Mouse (Mus musculus) gastrocnemius, postnatal 10 days (tissue): ENCODE measurements at regions not wholly inside any gene's neighbourhood (a gene's known extent, or its start where the extent isn't known, plus 50 kb on each side); places are given as distances from the start of the nearest gene placed in this dataset.

Experiments
- DNase-seq: peaks from one replicate; pipeline ENCODE4 v3.0.0; 2021; ENCODE audit warnings: mixed read lengths

GRCm38 (mm10) chrX:13014051-13014450 is 57.2 kb upstream of the Usp9x start:
- DNase-seq = no peak

GRCm38 (mm10) chrX:13013086-13013485 is 58.2 kb upstream of the Usp9x start:
- DNase-seq = no peak

DNA sequence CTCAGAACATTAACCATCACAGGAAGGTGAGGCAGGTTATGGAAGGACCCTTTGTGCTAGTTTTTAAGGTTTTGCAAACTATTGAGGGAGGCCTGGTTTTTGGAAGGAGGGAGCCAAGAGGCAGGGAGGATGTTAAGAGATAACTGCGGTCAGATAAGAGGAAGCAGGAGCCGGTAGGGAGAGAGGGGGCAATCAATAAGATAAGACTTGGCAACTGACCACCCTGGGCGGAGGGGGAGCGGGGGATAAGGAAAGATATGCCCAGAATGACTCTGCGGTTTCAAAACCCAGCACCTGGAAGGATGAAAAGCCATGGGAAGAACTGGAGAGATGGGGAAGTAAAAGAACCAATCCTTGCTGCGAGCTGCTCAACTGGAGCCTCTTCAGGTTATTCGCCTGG is 80.5 kb upstream of the Usp9x start:
- no peak for DNase-seq

GRCm38 (mm10) chrX:12977676-12978075 is 93.6 kb upstream of the Usp9x start:
- no peak for DNase-seq

DNA sequence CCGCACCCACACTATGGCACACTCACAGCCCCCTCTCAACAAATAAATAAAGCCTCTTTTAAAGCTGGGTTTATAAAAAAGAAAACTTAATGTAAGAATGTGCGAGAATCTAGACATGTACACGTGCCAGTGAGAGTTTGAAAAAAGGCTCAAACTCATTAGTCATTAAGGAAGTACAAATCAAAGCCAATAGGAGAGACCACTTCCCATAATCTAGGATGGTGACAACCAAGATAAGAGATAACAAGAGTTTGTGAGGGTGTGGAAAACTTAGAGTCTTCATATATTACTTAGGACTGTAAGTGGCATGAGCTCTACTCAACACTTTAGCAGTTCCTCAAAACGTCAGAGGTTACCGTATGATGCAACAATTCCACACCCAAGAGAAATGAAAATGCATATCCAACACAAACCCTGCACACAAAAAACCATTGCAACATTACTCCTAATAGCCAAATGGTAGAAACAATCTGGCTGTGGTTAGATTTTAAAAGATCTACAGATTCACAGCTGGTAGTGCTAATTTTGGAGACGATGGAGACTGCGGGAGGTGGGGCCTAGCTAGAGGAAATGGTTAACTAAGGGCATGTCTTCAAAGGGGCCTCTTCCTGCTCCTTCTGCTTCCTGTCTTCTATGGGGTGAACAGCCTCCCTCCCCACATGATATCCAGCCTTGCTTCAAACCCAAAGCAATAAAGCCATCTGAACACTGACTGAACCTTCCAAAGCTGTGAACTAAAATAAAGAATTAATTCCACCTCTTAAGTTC is 102.1 kb upstream of the Usp9x start:
- no peak for DNase-seq

GRCm38 (mm10) chrX:12959467-12960314 is 111.6 kb upstream of the Usp9x start:
- no peak for DNase-seq

DNA sequence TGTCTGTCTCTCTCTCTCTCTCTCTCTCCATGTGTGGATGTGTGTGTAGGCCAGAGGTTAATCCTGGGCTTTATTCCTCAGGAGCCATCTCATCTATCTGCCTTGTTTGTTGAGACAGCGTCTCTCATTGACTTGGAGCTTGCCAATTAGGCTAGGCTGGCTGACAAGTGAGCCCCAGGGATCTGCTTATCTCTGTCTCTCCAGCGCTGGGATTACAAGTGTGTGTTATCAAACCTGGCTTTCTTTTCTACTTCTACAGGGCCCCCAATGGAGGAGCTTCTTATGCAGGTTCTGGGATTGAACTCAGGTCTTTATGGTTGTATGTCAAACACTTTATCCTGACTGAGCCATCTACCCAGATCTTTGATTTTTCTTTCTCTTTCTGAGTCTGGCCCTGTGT is 112.4 kb upstream of the Usp9x start:
- DNase-seq = no peak

- DNase-seq = peak; percentile 46
These were observed 120.2 kb upstream of the Usp9x start for GRCm38 (mm10) chrX:12950928-12951660.

DNA sequence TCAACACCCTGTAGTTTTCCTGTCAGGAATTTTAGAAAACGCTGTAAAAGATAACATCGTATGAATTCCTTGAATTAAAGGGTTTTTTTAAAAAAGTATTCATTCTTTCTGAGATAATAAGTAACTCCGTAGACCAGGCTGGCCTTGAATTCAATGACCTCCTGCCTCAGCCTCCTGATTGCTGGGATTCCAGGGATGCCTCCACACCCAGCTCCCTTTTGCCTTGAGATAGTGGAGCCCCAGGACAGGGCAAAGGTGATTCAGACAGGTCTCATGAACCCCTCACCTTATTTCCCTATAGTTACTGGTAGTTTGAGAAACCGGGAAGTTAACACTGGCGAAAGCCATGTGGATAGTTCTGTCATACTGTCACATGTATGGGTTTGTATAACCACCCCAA is 128.8 kb upstream of the Usp9x start:
- DNase-seq = no peak

- peak; percentile 35 for DNase-seq
These were observed 134.7 kb upstream of the Usp9x start for GRCm38 (mm10) chrX:12936406-12937172.

- no peak for DNase-seq
These were observed 137.9 kb upstream of the Usp9x start for GRCm38 (mm10) chrX:12933294-12933807.

DNA sequence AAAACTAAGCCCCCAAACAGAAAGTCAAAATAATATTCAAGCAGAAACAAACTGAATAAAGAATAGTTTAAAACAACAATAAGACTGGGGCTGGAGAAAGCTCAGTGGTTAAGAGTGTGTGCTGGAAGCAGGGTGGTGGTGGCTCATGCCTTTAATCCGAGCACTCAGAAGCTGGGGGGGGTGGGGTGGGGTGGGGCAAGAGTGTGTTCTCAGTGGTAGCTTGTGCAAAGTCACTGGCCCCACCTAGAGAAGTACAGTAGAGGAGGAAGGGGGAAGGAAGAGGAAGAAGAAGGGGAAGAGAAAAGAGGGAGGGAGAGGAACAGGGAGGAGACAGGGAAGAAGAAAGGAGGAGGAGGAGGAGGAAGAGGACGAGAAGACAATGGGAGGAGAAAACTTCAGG is 141.1 kb upstream of the Usp9x start:
- DNase-seq = no peak

DNA sequence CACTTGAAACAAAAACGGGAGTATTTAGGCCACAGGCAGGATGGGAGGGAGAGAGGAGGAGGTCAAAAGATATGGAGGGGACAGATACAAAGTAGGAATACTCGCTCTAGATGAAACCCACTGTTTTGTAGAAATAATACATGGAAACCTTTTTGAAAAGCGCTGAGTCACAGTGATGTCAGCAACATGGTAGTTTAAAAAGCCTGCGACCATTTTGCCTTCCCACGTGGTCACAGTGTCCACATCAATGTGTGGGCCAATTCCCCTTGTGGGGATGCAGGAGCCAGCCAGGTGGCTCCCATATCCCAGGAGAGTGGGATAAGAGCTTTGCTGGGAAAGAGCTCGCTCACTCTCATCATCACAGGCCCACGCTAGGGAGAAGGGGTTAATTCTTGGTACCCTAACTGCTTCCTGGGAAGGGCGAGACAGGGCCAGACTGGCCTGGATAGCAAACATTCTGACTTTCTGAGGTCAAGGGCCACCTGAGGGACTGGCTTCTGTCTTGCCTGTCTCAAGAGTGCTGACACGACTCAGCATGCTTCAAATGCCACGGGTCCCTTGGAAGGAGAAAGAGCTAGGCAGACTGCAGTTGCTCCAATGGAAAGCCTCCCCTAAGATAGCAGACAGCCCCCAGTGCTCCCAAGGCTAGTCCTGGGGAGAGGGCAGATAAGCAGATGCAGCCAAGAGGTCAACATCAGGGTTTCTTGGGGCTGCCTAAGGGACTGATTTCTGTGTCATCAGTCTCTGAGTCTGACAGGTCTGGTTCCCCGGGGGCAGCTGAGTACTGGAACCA is 143.3 kb upstream of the Usp9x start:
- DNase-seq = no peak

DNA sequence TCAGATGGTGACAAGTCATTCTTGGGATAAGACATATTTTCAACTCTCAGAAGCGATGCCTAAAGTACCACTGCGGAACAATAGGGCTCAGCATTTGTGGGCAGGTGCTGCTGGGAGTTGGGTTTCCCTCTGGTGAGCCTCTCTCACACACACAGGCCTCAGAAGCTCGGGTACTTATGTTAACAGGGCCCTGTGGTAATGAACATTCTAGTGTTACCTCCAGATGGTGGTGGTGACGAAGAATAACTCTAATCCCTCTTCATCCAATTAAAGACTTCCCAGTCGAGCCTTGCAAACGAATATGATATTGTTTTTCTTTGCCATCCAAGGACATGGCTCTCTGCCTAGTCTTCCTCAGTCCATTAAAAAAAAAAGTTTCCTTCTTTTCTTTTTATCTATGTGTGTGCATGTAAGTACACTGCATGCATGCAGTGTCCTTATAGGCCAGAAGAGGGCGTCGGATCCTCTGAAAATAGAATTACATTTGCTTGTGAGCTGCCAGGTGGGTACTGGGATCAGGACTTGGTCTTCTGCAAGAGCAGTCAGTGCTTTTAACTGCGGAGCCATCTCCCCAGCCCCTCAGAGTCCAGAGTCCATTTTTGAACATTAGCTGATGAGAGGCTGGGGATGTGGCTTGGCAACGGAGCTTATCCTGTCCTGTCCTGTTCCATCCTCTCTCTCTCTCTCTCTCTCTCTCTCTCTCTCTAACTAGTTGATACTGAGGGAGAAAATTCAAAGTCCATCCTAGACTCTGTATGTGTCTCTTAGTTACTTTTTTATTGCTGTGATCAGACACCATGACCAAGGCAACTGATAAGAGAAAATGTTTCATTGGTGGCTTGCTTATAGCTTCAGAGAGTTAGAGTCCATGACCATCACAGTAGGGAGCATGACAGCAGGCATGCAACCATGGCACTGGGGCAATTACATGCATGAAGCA is 146.3 kb upstream of the Usp9x start:
- no peak for DNase-seq

DNA sequence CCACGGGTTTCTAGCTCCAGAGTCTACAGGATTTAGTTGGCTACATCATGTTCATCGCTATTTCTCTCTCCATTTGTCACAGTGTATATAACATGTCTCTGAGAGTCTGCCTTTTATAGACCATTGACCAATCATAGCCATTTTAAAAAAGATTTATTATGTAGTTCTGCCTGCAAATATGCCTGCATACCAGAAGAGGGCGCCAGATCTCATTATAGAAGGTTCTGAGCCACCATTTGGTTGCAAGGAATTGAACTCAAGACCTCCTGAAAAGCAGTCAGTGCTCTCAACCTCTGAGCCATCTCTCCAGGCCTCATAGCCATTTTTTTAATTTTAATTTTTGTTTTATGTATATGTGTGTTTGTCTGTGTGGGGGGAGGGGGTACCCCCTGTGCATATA is 151.7 kb upstream of the Usp9x start:
- no peak for DNase-seq

- DNase-seq = no peak
These were observed 154.2 kb upstream of the Usp9x start for GRCm38 (mm10) chrX:12917105-12917504.

- no peak for DNase-seq
These were observed 154.6 kb upstream of the Usp9x start for GRCm38 (mm10) chrX:12916684-12917083.

DNA sequence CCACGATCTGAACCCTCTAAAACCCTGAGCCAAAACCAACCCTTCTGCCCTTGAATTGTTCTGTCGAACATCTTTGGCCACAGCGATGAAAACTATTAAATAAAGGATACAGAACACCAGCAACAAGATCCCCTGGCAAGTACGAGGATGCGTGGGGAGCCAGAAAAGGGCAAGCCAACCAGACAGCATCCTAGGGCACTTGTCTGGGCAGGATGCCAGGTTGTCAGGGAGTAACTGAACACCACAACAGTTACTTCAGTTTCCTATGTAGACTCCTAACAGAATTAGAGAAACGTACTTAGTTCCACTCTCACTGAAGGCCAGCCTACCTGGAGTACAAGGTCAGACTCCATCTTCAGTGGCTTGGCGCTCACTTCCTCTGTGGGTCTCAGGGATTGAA is 138.4 kb upstream of the Med14 start:
- peak; percentile 21 for DNase-seq

DNA sequence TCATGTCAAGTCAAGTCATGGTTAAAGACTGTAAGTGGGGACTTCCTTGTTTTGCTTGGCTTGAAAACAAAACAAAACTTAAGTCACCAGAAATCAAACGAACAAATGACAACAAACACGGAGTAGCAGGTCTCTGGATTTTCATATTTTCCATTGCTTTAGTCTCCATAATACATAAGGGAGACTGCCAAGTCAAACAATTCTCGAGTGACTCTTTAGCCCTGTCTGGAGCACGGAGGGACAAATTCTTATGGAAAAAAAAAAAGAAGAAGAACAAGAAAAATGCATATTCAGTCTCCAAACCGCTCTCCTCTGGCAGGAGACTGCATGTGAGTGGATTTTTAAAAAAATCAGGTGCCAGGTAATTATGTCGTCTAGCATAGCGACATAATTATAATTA is 129.6 kb upstream of the Med14 start:
- DNase-seq = no peak

- no peak for DNase-seq
These were observed 127.6 kb upstream of the Med14 start for GRCm38 (mm10) chrX:12889482-12889808.
